Mouse (Mus musculus) brain, embryonic 14.5 days (tissue): ENCODE measurements around the gene Timeless.

Experiments used
- CTCF ChIP-seq: fragments of 200-500 bp; IDR thresholded peaks from 2 replicates; pipeline ENCODE4 v1.5.1; 2012; ENCODE audit warnings: inconsistent platforms, mild to moderate bottlenecking, moderate library complexity, borderline replicate concordance; ENCODE audit not compliant: insufficient read depth, insufficient read length; ENCODE audit errors: extremely low read depth
- POLR2A ChIP-seq: fragments of 200-500 bp; IDR thresholded peaks from 2 replicates; pipeline ENCODE4 v1.6.1; 2012; ENCODE audit warnings: mild to moderate bottlenecking, inconsistent platforms, borderline replicate concordance; ENCODE audit not compliant: poor library complexity, insufficient read depth, insufficient read length, severe bottlenecking; ENCODE audit errors: extremely low read depth

GRCm38 (mm10) chr10:128212871-128213323, 19.0 kb upstream of the Timeless start:
- no peak for TF ChIP-seq POLR2A
- TF ChIP-seq CTCF, result peak; percentile 67; the same call in 1 of the 2 replicates
